Mouse (Mus musculus): ENCODE measurements around the gene Tuba8. TPM values are rescaled to one million over a fixed set of nuclear protein-coding genes. Genes with fewer than 3 reads are reported as not detected.

Gene Tuba8
- polyA plus RNA-seq, 1 experiment from 2014 or later, result 1.5 TPM

DNA sequence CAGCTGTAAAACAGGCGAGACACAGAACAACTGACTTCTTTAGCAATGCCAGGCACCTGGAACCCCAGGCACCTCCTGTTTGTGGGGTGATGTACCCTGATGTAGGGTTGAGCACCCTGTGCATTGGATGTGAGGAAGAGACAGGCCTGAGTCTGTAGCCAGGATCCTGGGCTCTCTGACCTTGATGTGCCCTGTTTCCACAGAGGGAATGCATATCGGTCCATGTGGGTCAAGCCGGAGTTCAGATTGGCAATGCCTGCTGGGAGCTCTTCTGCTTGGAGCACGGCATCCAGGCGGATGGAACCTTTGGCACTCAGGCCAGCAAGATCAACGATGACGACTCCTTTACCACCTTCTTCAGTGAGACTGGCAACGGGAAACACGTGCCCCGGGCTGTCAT lies 9.7 kb downstream of the Tuba8 start:
- Histone ChIP-seq H3K27ac (ENCODE audit: low read depth, low read length) (no peak overlapping the region), H3K36me3 (ENCODE audit: control insufficient read depth, insufficient read depth, low read length) (no peaks in the 10 kb centered on the region), H3K4me1 (ENCODE audit: control insufficient read depth, insufficient read depth, low read length) (no peaks in the 10 kb centered on the region), H3K4me3 (ENCODE audit: low read depth, low read length) (no peak overlapping the region), H3K27me3 (ENCODE audit: control insufficient read depth, insufficient read depth, low read length) (no peaks in the 10 kb centered on the region), H3K9ac (replicated peaks; ENCODE audit: low read depth, low read length) (no peak overlapping the region), H3K4me2 (ENCODE audit: low read depth, low read length) (no peak overlapping the region), H3K9me3 (ENCODE audit: control insufficient read depth, low read length) (no peaks in the 10 kb centered on the region)
- WGBS, result 93% methylated on average over 10 of the region's 10 CpGs
- ATAC-seq (ENCODE audit: low read depth), result no peak

DNA sequence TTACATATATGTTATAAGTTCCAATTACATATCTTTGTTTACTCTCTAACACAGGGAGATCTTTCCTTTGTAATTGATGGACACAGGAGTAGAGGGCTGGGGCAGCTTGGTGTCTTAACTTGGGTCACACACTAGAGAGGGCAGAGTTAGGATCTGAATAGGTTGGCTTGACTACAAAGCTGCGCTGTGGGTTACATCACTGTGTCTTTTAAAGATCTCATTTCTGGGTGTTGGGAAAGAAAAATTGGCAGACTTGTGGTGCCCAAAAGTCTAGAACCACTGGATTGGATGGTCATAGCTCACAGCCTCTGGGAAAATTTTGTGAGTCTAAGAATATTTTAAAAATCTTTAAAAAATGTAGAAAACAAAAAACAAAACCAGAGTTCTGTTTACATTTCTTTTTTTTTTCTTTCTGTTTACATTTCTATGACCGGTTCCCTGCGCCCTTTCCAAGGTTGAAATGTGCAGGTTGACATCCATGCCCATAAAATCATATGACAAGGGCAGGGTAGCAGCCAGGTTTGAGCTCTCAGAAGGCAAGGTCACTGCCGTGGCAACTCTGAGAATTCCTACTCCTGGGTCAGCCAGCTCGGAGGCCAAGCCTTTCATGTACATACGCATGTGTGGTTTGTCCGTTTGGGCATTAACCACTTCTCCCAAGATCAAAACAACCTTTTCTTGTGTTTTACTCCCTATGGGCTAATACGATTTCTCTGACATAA lies 11.5 kb downstream of the Tuba8 start:
- no peak overlapping the region for H3K9ac ChIP-seq (replicated peaks; ENCODE audit: low read depth, low read length)
- H3K27ac ChIP-seq (ENCODE audit: low read depth, low read length), result no peak overlapping the region
- H3K36me3 ChIP-seq (ENCODE audit: control insufficient read depth, insufficient read depth, low read length), result no peaks in the 10 kb centered on the region
- H3K4me1 ChIP-seq (ENCODE audit: control insufficient read depth, insufficient read depth, low read length), result no peaks in the 10 kb centered on the region
- 88% methylated on average over 8 of the region's 8 CpGs for WGBS
- H3K27me3 ChIP-seq (ENCODE audit: control insufficient read depth, insufficient read depth, low read length), result no peaks in the 10 kb centered on the region
- no peak overlapping the region for H3K4me2 ChIP-seq (ENCODE audit: low read depth, low read length)
- H3K9me3 ChIP-seq (ENCODE audit: control insufficient read depth, low read length), result no peaks in the 10 kb centered on the region
- no peak for ATAC-seq (ENCODE audit: low read depth)
- no peak overlapping the region for H3K4me3 ChIP-seq (ENCODE audit: low read depth, low read length)

- Histone ChIP-seq H3K9ac (replicated peaks; ENCODE audit: low read depth, low read length) (no peak overlapping the region), H3K4me2 (ENCODE audit: low read depth, low read length) (no peak overlapping the region), H3K27me3 (ENCODE audit: control insufficient read depth, insufficient read depth, low read length) (no peaks in the 10 kb centered on the region), H3K4me3 (ENCODE audit: low read depth, low read length) (no peak overlapping the region), H3K4me1 (ENCODE audit: control insufficient read depth, insufficient read depth, low read length) (no peaks in the 10 kb centered on the region), H3K9me3 (ENCODE audit: control insufficient read depth, low read length) (no peaks in the 10 kb centered on the region), H3K27ac (ENCODE audit: low read depth, low read length) (no peak overlapping the region), H3K36me3 (ENCODE audit: control insufficient read depth, insufficient read depth, low read length) (no peaks in the 10 kb centered on the region)
- WGBS, result 97% methylated on average over 14 of the region's 14 CpGs
- ATAC-seq (ENCODE audit: low read depth), result no peak
These were observed 12.5 kb downstream of the Tuba8 start for GRCm38 (mm10) chr6:121223001-121223400.

GRCm38 (mm10) chr6:121224067-121224466 lies 13.6 kb downstream of the Tuba8 start:
- H3K9ac ChIP-seq (replicated peaks; ENCODE audit: low read depth, low read length), result no peak overlapping the region
- H3K9me3 ChIP-seq (ENCODE audit: control insufficient read depth, low read length), result no peaks in the 10 kb centered on the region
- H3K27ac ChIP-seq (ENCODE audit: low read depth, low read length), result no peak overlapping the region
- H3K27me3 ChIP-seq (ENCODE audit: control insufficient read depth, insufficient read depth, low read length), result no peaks in the 10 kb centered on the region
- no peak overlapping the region for H3K4me3 ChIP-seq (ENCODE audit: low read depth, low read length)
- H3K36me3 ChIP-seq (ENCODE audit: control insufficient read depth, insufficient read depth, low read length), result no peaks in the 10 kb centered on the region
- ATAC-seq (ENCODE audit: low read depth), result no peak
- no peaks in the 10 kb centered on the region for H3K4me1 ChIP-seq (ENCODE audit: control insufficient read depth, insufficient read depth, low read length)
- H3K4me2 ChIP-seq (ENCODE audit: low read depth, low read length), result no peak overlapping the region
- WGBS, result 76% methylated on average over 5 of the region's 5 CpGs

DNA sequence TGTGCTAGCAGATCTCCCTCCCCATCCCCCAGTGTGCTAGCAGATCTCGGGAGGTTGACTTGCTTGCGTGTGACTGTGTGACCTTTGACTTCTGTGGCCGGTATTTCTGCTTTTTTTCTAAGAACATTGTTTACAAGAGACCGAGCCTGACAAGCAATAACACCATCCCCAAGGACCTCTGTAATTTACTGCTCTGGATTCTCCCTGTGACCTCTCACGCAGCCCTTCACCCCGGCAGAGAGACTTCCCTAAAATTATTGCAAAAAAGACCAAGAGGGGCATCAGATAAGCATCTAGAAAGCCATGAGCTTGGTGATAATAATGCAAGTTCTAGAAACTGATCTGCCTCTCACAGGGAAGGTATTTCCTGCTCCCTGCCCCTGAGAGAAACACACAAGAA lies 14.5 kb downstream of the Tuba8 start:
- no peaks in the 10 kb centered on the region for H3K4me1 ChIP-seq (ENCODE audit: control insufficient read depth, insufficient read depth, low read length)
- H3K4me2 ChIP-seq (ENCODE audit: low read depth, low read length), result no peak overlapping the region
- no peak overlapping the region for H3K9ac ChIP-seq (replicated peaks; ENCODE audit: low read depth, low read length)
- H3K27me3 ChIP-seq (ENCODE audit: control insufficient read depth, insufficient read depth, low read length), result no peaks in the 10 kb centered on the region
- WGBS, result 18% methylated on average over 6 of the region's 6 CpGs
- no peak overlapping the region for H3K27ac ChIP-seq (ENCODE audit: low read depth, low read length)
- no peak for ATAC-seq (ENCODE audit: low read depth)
- H3K4me3 ChIP-seq (ENCODE audit: low read depth, low read length), result no peak overlapping the region
- H3K36me3 ChIP-seq (ENCODE audit: control insufficient read depth, insufficient read depth, low read length), result no peaks in the 10 kb centered on the region
- no peaks in the 10 kb centered on the region for H3K9me3 ChIP-seq (ENCODE audit: control insufficient read depth, low read length)

GRCm38 (mm10) chr6:121226043-121226442 lies 15.5 kb downstream of the Tuba8 start:
- Histone ChIP-seq H3K27ac (ENCODE audit: low read depth, low read length) (no peak overlapping the region), H3K4me2 (ENCODE audit: low read depth, low read length) (no peak overlapping the region), H3K9me3 (ENCODE audit: control insufficient read depth, low read length) (no peaks in the 10 kb centered on the region), H3K4me3 (ENCODE audit: low read depth, low read length) (no peak overlapping the region), H3K27me3 (ENCODE audit: control insufficient read depth, insufficient read depth, low read length) (no peaks in the 10 kb centered on the region), H3K36me3 (ENCODE audit: control insufficient read depth, insufficient read depth, low read length) (no peaks in the 10 kb centered on the region), H3K4me1 (ENCODE audit: control insufficient read depth, insufficient read depth, low read length) (no peaks in the 10 kb centered on the region), H3K9ac (replicated peaks; ENCODE audit: low read depth, low read length) (no peak overlapping the region)
- WGBS, result 77% methylated on average over 4 of the region's 4 CpGs
- no peak for ATAC-seq (ENCODE audit: low read depth)

GRCm38 (mm10) chr6:121226744-121227143 lies 16.2 kb downstream of the Tuba8 start:
- Histone ChIP-seq H3K9me3 (ENCODE audit: control insufficient read depth, low read length) (no peaks in the 10 kb centered on the region), H3K36me3 (ENCODE audit: control insufficient read depth, insufficient read depth, low read length) (no peaks in the 10 kb centered on the region), H3K4me3 (ENCODE audit: low read depth, low read length) (no peak overlapping the region), H3K4me1 (ENCODE audit: control insufficient read depth, insufficient read depth, low read length) (no peaks in the 10 kb centered on the region), H3K27me3 (ENCODE audit: control insufficient read depth, insufficient read depth, low read length) (no peaks in the 10 kb centered on the region), H3K9ac (replicated peaks; ENCODE audit: low read depth, low read length) (no peak overlapping the region), H3K4me2 (ENCODE audit: low read depth, low read length) (no peak overlapping the region), H3K27ac (ENCODE audit: low read depth, low read length) (no peak overlapping the region)
- ATAC-seq (ENCODE audit: low read depth), result no peak
- WGBS, result 79% methylated on average over 2 of the region's 2 CpGs

GRCm38 (mm10) chr6:121228421-121228820 lies 17.9 kb downstream of the Tuba8 start:
- no peak overlapping the region for H3K9ac ChIP-seq (replicated peaks; ENCODE audit: low read depth, low read length)
- no peaks in the 10 kb centered on the region for H3K36me3 ChIP-seq (ENCODE audit: control insufficient read depth, insufficient read depth, low read length)
- 78% methylated on average over 8 of the region's 8 CpGs for WGBS
- no peak for ATAC-seq (ENCODE audit: low read depth)
- no peaks in the 10 kb centered on the region for H3K4me1 ChIP-seq (ENCODE audit: control insufficient read depth, insufficient read depth, low read length)
- no peak overlapping the region for H3K27ac ChIP-seq (ENCODE audit: low read depth, low read length)
- H3K27me3 ChIP-seq (ENCODE audit: control insufficient read depth, insufficient read depth, low read length), result no peaks in the 10 kb centered on the region
- H3K9me3 ChIP-seq (ENCODE audit: control insufficient read depth, low read length), result no peaks in the 10 kb centered on the region
- H3K4me2 ChIP-seq (ENCODE audit: low read depth, low read length), result no peak overlapping the region
- no peak overlapping the region for H3K4me3 ChIP-seq (ENCODE audit: low read depth, low read length)

- Histone ChIP-seq H3K27ac (ENCODE audit: low read depth, low read length) (no peak overlapping the region), H3K9ac (replicated peaks; ENCODE audit: low read depth, low read length) (no peak overlapping the region), H3K4me1 (ENCODE audit: control insufficient read depth, insufficient read depth, low read length) (no peaks in the 10 kb centered on the region), H3K27me3 (ENCODE audit: control insufficient read depth, insufficient read depth, low read length) (no peaks in the 10 kb centered on the region), H3K4me2 (ENCODE audit: low read depth, low read length) (no peak overlapping the region), H3K9me3 (ENCODE audit: control insufficient read depth, low read length) (no peaks in the 10 kb centered on the region), H3K36me3 (ENCODE audit: control insufficient read depth, insufficient read depth, low read length) (no peaks in the 10 kb centered on the region), H3K4me3 (ENCODE audit: low read depth, low read length) (no peak overlapping the region)
- no peak for ATAC-seq (ENCODE audit: low read depth)
- WGBS, result 78% methylated on average over 1 of the region's 1 CpGs
These were observed 22.2 kb downstream of the Tuba8 start for GRCm38 (mm10) chr6:121232652-121233051.

All from neural tube, embryonic 14.5 days (tissue).